Mouse (Mus musculus) MEL (cell line): Measurements from ENCODE around the gene Hcrt. TPM values are rescaled to one million over a fixed set of nuclear protein-coding genes. Genes with fewer than 3 reads are reported as not detected.

ENCODE experiments used
- DNase-seq: peaks from one replicate; pipeline ENCODE4 v3.0.0; 2011; ENCODE audit warnings: low read depth, low spot score
- H3K27ac ChIP-seq: 2 replicates; pipeline ENCODE4 v1.5.1; 2012; ENCODE audit warnings: low read depth, mild to moderate bottlenecking, control low read depth, low read length, moderate library complexity; ENCODE audit not compliant: control insufficient read depth
- H3K27me3 ChIP-seq, 2 experiments: fragments of 150-350 bp in 1 of 2; sonication (generic) in 1 of 2; 2 replicates each; pipeline ENCODE4 v1.6.1; 2012; ENCODE audit warnings: low read length in 2 of 2, mild to moderate bottlenecking in 2 of 2, improper control_type of control experiment in 1 of 2, moderate library complexity in 1 of 2; ENCODE audit not compliant: insufficient read depth in 2 of 2, control insufficient read depth in 1 of 2
- H3K36me3 ChIP-seq, 2 experiments: 2 replicates each; pipeline ENCODE4 v1.6.1; 2012 to 2014; ENCODE audit warnings: low read length in 2 of 2, improper control_type of control experiment in 1 of 2, inconsistent platforms in 1 of 2, mild to moderate bottlenecking in 1 of 2; ENCODE audit not compliant: insufficient read depth in 2 of 2, control insufficient read depth in 1 of 2
- H3K4me1 ChIP-seq, 2 experiments: fragments of 150-350 bp in 1 of 2; sonication (generic) in 1 of 2; 2 replicates each; pipeline ENCODE4 v1.6.1; 2012; ENCODE audit warnings: low read length in 2 of 2, improper control_type of control experiment in 1 of 2, mild to moderate bottlenecking in 1 of 2; ENCODE audit not compliant: insufficient read depth in 2 of 2, control insufficient read depth in 1 of 2
- H3K4me3 ChIP-seq, 2 experiments: fragments of 150-350 bp in 1 of 2; sonication (generic) in 1 of 2; 2 replicates each; pipeline ENCODE4 v1.5.1; 2012; ENCODE audit warnings: low read depth in 2 of 2, low read length in 2 of 2, mild to moderate bottlenecking in 2 of 2, moderate library complexity in 2 of 2, control low read depth in 1 of 2, improper control_type of control experiment in 1 of 2; ENCODE audit not compliant: control insufficient read depth in 1 of 2, insufficient read depth in 1 of 2
- H3K79me2 ChIP-seq: 2 replicates; pipeline ENCODE4 v1.6.1; 2012; ENCODE audit warnings: mild to moderate bottlenecking, low read length, moderate library complexity; ENCODE audit not compliant: control insufficient read depth, poor library complexity, insufficient read depth
- H3K9ac ChIP-seq: 2 replicates; pipeline ENCODE4 v1.6.1; 2012; ENCODE audit warnings: low read depth, mild to moderate bottlenecking, control low read depth, low read length, moderate library complexity; ENCODE audit not compliant: control insufficient read depth, poor library complexity, severe bottlenecking
- H3K9me3 ChIP-seq: fragments of 150-350 bp; sonication (generic); replicated peaks from 2 replicates; pipeline ENCODE4 v1.6.1; 2012; ENCODE audit warnings: mild to moderate bottlenecking, low read length, improper control_type of control experiment, moderate library complexity; ENCODE audit not compliant: insufficient read depth
- BHLHE40 ChIP-seq: IDR thresholded peaks from 2 replicates; pipeline ENCODE4 v1.6.1; 2012; ENCODE audit warnings: low read depth, mild to moderate bottlenecking, inconsistent platforms, low read length, improper control_type of control experiment, borderline replicate concordance
- CHD2 ChIP-seq: IDR thresholded peaks from 2 replicates; pipeline ENCODE4 v1.6.1; 2011; ENCODE audit warnings: low read length, improper control_type of control experiment
- CTCF ChIP-seq, 3 experiments: IDR thresholded peaks in 2 of 3; conservative IDR thresholded peaks in 1 of 3; 2 replicates each; pipeline ENCODE4 v1.5.1; 2011 to 2012; ENCODE audit warnings: low read length in 3 of 3, low read depth in 2 of 3, mild to moderate bottlenecking in 2 of 3, improper control_type of control experiment in 1 of 3, inconsistent platforms in 1 of 3, mixed read lengths in 1 of 3, moderate library complexity in 1 of 3; ENCODE audit not compliant: control insufficient read depth in 1 of 3, insufficient read depth in 1 of 3, poor library complexity in 1 of 3, severe bottlenecking in 1 of 3
- ELF1 ChIP-seq: IDR thresholded peaks from 2 replicates; pipeline ENCODE4 v1.6.1; 2014; ENCODE audit warnings: low read depth, mild to moderate bottlenecking, inconsistent platforms, low read length, improper control_type of control experiment, moderate library complexity
- EP300 ChIP-seq, 2 experiments: IDR thresholded peaks; 2 replicates each; pipeline ENCODE4 v1.6.1; 2011; ENCODE audit warnings: improper control_type of control experiment in 2 of 2, low read length in 2 of 2, low read depth in 1 of 2, mild to moderate bottlenecking in 1 of 2
- ETS1 ChIP-seq: IDR thresholded peaks from 2 replicates; pipeline ENCODE4 v1.6.1; 2012; ENCODE audit warnings: low read depth, mild to moderate bottlenecking, inconsistent platforms, low read length, improper control_type of control experiment, moderate library complexity
- GABPA ChIP-seq: IDR thresholded peaks from 2 replicates; pipeline ENCODE4 v1.6.1; 2012; ENCODE audit warnings: low read depth, mild to moderate bottlenecking, inconsistent platforms, low read length, improper control_type of control experiment, moderate library complexity
- GATA1 ChIP-seq: IDR thresholded peaks from 2 replicates; pipeline ENCODE4 v1.6.1; 2011; ENCODE audit warnings: low read depth, low read length, improper control_type of control experiment
- HCFC1 ChIP-seq: IDR thresholded peaks from 2 replicates; pipeline ENCODE4 v1.6.1; 2012; ENCODE audit warnings: low read depth, mild to moderate bottlenecking, inconsistent platforms, low read length, improper control_type of control experiment, moderate library complexity
- JUND ChIP-seq: IDR thresholded peaks from 2 replicates; pipeline ENCODE4 v1.6.1; 2011; ENCODE audit warnings: low read depth, mild to moderate bottlenecking, improper control_type of control experiment, low read length
- KAT2A ChIP-seq: conservative IDR thresholded peaks from 2 replicates; pipeline ENCODE4 v1.6.1; 2012; ENCODE audit warnings: low read depth, low read length, improper control_type of control experiment, inconsistent platforms
- MAX ChIP-seq: IDR thresholded peaks from 2 replicates; pipeline ENCODE4 v1.6.1; 2011; ENCODE audit warnings: low read length, improper control_type of control experiment
- MXI1 ChIP-seq: IDR thresholded peaks from 2 replicates; pipeline ENCODE4 v1.6.1; 2011; ENCODE audit warnings: mild to moderate bottlenecking, low read depth, low read length, improper control_type of control experiment
- MYC ChIP-seq: IDR thresholded peaks from 2 replicates; pipeline ENCODE4 v1.6.1; 2011; ENCODE audit warnings: low read depth, mild to moderate bottlenecking, low read length, improper control_type of control experiment, moderate library complexity
- NELFE ChIP-seq: IDR thresholded peaks from 2 replicates; pipeline ENCODE4 v1.6.1; 2011; ENCODE audit warnings: low read depth, low read length, improper control_type of control experiment
- NRF1 ChIP-seq: IDR thresholded peaks from 2 replicates; pipeline ENCODE4 v1.6.1; 2014; ENCODE audit warnings: low read depth, mild to moderate bottlenecking, inconsistent platforms, low read length, improper control_type of control experiment, moderate library complexity; ENCODE audit not compliant: poor library complexity, insufficient read depth, severe bottlenecking
- POLR2AphosphoS2 ChIP-seq: IDR thresholded peaks from 2 replicates; pipeline ENCODE4 v1.6.1; 2011; ENCODE audit warnings: low read length, improper control_type of control experiment
- POLR2AphosphoS5 ChIP-seq: IDR thresholded peaks from 2 replicates; pipeline ENCODE4 v1.6.1; 2012; ENCODE audit warnings: low read depth, borderline replicate concordance, mild to moderate bottlenecking, inconsistent platforms, low read length, moderate library complexity, mixed read lengths
- RAD21 ChIP-seq: IDR thresholded peaks from 2 replicates; pipeline ENCODE4 v1.6.1; 2011; ENCODE audit warnings: mild to moderate bottlenecking, low read depth, low read length, improper control_type of control experiment
- RCOR1 ChIP-seq: IDR thresholded peaks from 2 replicates; pipeline ENCODE4 v1.6.1; 2012; ENCODE audit warnings: low read depth, mild to moderate bottlenecking, inconsistent platforms, low read length, improper control_type of control experiment
- SMC3 ChIP-seq: IDR thresholded peaks from 2 replicates; pipeline ENCODE4 v1.6.1; 2011; ENCODE audit warnings: low read depth, low read length, improper control_type of control experiment
- TAL1 ChIP-seq: IDR thresholded peaks from 2 replicates; pipeline ENCODE4 v1.6.1; 2012; ENCODE audit warnings: mild to moderate bottlenecking, inconsistent platforms, low read length, moderate library complexity, mixed read lengths
- TBP ChIP-seq: IDR thresholded peaks from 2 replicates; pipeline ENCODE4 v1.8.0; 2011; ENCODE audit warnings: low read depth, low read length, improper control_type of control experiment
- UBTF ChIP-seq: IDR thresholded peaks from 2 replicates; pipeline ENCODE4 v1.6.1; 2012; ENCODE audit warnings: low read depth, mild to moderate bottlenecking, inconsistent platforms, low read length, improper control_type of control experiment, moderate library complexity, borderline replicate concordance; ENCODE audit not compliant: insufficient read depth
- USF1 ChIP-seq: IDR thresholded peaks from 2 replicates; pipeline ENCODE4 v1.6.1; 2014; ENCODE audit warnings: low read depth, mild to moderate bottlenecking, inconsistent platforms, low read length, improper control_type of control experiment, moderate library complexity
- ZKSCAN1 ChIP-seq: IDR thresholded peaks from 2 replicates; pipeline ENCODE4 v1.6.1; 2012; ENCODE audit warnings: low read depth, mild to moderate bottlenecking, inconsistent platforms, low read length, improper control_type of control experiment, moderate library complexity
- ZMIZ1 ChIP-seq: IDR thresholded peaks from 2 replicates; pipeline ENCODE4 v1.6.1; 2012; ENCODE audit warnings: low read depth, mild to moderate bottlenecking, inconsistent platforms, low read length, improper control_type of control experiment, moderate library complexity
- ZNF384 ChIP-seq: IDR thresholded peaks from 2 replicates; pipeline ENCODE4 v1.6.1; 2012; ENCODE audit warnings: low read depth, mild to moderate bottlenecking, inconsistent platforms, low read length, improper control_type of control experiment
- polyA plus RNA-seq, 2 experiments: library from polyadenylated mRNA; stranded (reverse) in 1 of 2; unstranded in 1 of 2; fragments of >175 nt in 1 of 2; fragments of >200 nt in 1 of 2; gene quantifications; 2 replicates each; pipeline versions ENCODE4 v1.2.1 to v1.2.4; 2012; ENCODE audit warnings: low replicate concordance in 2 of 2, low read depth in 1 of 2; ENCODE audit not compliant: insufficient read length in 2 of 2, insufficient read depth in 1 of 2, missing spikeins in 1 of 2
- total RNA-seq: library from RNA; depleted of rRNA; stranded (reverse); fragments of 300-350 nt; gene quantifications from 2 replicates; pipeline ENCODE4 v1.2.3, GENCODE M21; 2012

Gene Hcrt
- total and polyA plus RNA-seq, 3 experiments: not detected

GRCm38 (mm10) chr11:100805535-100805934 lies 42.8 kb upstream of the Hcrt start:
- H3K4me3 ChIP-seq: no peak overlapping the region
- no peaks in the 10 kb centered on the region for H3K79me2 ChIP-seq
- no peak for TF ChIP-seq HCFC1
- TF ChIP-seq JUND: no peak
- TF ChIP-seq BHLHE40: no peak
- TF ChIP-seq UBTF: no peak
- no peak overlapping the region for H3K27ac ChIP-seq
- DNase-seq: no peak
- no peaks in the 10 kb centered on the region for H3K4me1 ChIP-seq
- H3K9ac ChIP-seq: no peak overlapping the region
- H3K36me3 ChIP-seq: peaks cover 0 to 12% of the 10 kb centered on the region in 2 experiments; a peak in 2 of 4 replicates
- no peaks in the 10 kb centered on the region for H3K27me3 ChIP-seq
- H3K9me3 ChIP-seq: no peaks in the 10 kb centered on the region

GRCm38 (mm10) chr11:100804409-100804808 lies 41.7 kb upstream of the Hcrt start:
- no peak for TF ChIP-seq POLR2AphosphoS2
- TF ChIP-seq UBTF: no peak
- no peak for TF ChIP-seq ZNF384
- no peak for TF ChIP-seq EP300 (IDR thresholded peaks at IDR 0.05; ENCODE audit: low read depth in 1 of 2, low read length in 2 of 2)
- TF ChIP-seq GATA1: no peak
- TF ChIP-seq MYC: no peak
- TF ChIP-seq ZKSCAN1: no peak
- TF ChIP-seq TBP: no peak
- TF ChIP-seq NRF1: no peak
- no peak for TF ChIP-seq ELF1
- no peak for TF ChIP-seq POLR2AphosphoS5
- no peak for TF ChIP-seq ZMIZ1
- no peak for TF ChIP-seq BHLHE40
- TF ChIP-seq MAX: no peak
- H3K36me3 ChIP-seq: peaks cover 0 to 12% of the 10 kb centered on the region in 2 experiments; a peak in 2 of 4 replicates

GRCm38 (mm10) chr11:100799426-100799825 lies 36.7 kb upstream of the Hcrt start:
- Histone ChIP-seq H3K4me3 (no peak overlapping the region), H3K9me3 (no peaks in the 10 kb centered on the region), H3K9ac (no peak overlapping the region), H3K36me3 (peaks cover 0 to 15% of the 10 kb centered on the region in 2 experiments; a peak in 2 of 4 replicates), H3K79me2 (no peaks in the 10 kb centered on the region), H3K4me1 (no peaks in the 10 kb centered on the region), H3K27ac (no peak overlapping the region), H3K27me3 (no peaks in the 10 kb centered on the region)
- no peak for DNase-seq
- TF ChIP-seq TAL1 (no peak), USF1 (no peak), POLR2AphosphoS5 (no peak), NELFE (no peak), RCOR1 (no peak), HCFC1 (no peak), CHD2 (no peak), TBP (no peak), ZNF384 (no peak), MXI1 (no peak), KAT2A (no peak), CTCF (IDR thresholded peaks at IDR 0.05 in 2 of 3, conservative IDR thresholded peaks at IDR 0.05 in 1 of 3; ENCODE audit: control insufficient read depth in 1 of 3, insufficient read depth in 1 of 3, low read depth in 2 of 3, low read length in 3 of 3, poor library complexity in 1 of 3, severe bottlenecking in 1 of 3) (no peak), MAX (no peak), GABPA (no peak), UBTF (no peak), RAD21 (no peak), ETS1 (no peak), SMC3 (no peak)

More at GRCm38 (mm10) chr11:100804409-100804808, 41.7 kb upstream of the Hcrt start:
- no peak for DNase-seq
- Histone ChIP-seq H3K9me3 (no peaks in the 10 kb centered on the region), H3K4me3 (no peak overlapping the region), H3K27me3 (no peaks in the 10 kb centered on the region), H3K27ac (no peak overlapping the region), H3K79me2 (no peaks in the 10 kb centered on the region), H3K9ac (no peak overlapping the region), H3K4me1 (no peaks in the 10 kb centered on the region)
